Mouse (Mus musculus): Measurements from ENCODE around the gene Exoc4.

GRCm38 (mm10) chr6:33247576-33248355 is 1.1 kb upstream of the Exoc4 start:
- TF ChIP-seq EP300 (optimal IDR thresholded peaks at IDR 0.05) (no peak), CTCF (IDR thresholded peaks at IDR 0.05; ENCODE audit: low read depth) (no peak)
